28 mouse cellular contexts compared by ENCODE assay signal in genomic region chr11:97007093-97007794, GRCm38 (mm10). TPM values are rescaled to one million over a fixed set of nuclear protein-coding genes. Genes with fewer than 3 reads are reported as not detected.
DNase-seq lines count a peak whose midpoint lies in the region; ATAC-seq and TF ChIP-seq lines count a peak whose summit lies in the region.
"Had no signal": no experiment of that assay in that cellular context is flagged by ENCODE, and none has a peak within 500 bp of the region (broad histone marks: within the 10 kb centered on the region; RNA-seq: fewer than 3 reads in every experiment).

No protein-coding gene starts in this region.

- ATAC-seq in megakaryocyte-erythroid progenitor cell, adult 5-6 weeks (replicated peaks; ENCODE audit: low FRiP score, low TSS enrichment, poor library complexity, severe bottlenecking): peak; percentile 43; the same call in 1 of the 2 replicates
- ATAC-seq in forebrain, embryonic 11.5 days (replicated peaks; ENCODE audit: low FRiP score): no peak
- ATAC-seq: intestine, postnatal 0 days had no signal

- H3K9me3 ChIP-seq in forebrain, embryonic 11.5 days (ENCODE audit: control insufficient read depth, low read length): no peaks in the 10 kb centered on the region
- H3K9me3 ChIP-seq: forebrain, embryonic 10.5 days; limb, embryonic 13.5 days; liver, embryonic 13.5 days; midbrain, embryonic 10.5 days; neural tube, embryonic 12.5 days; stomach, embryonic 15.5 days had no signal

- no peaks in the 10 kb centered on the region for H3K79me3 ChIP-seq in C2C12 (ENCODE audit: low read depth)

- peak overlapping the region; percentile 42 for H3ac ChIP-seq in C2C12 (ENCODE audit: control insufficient read depth, insufficient read length, low read depth)

- WGBS in forebrain, embryonic 11.5 days: 79% methylated on average over 9 of the region's 9 CpGs

- no peak overlapping the region for H3K4me2 ChIP-seq in forebrain, embryonic 11.5 days (ENCODE audit: low read depth, low read length, severe bottlenecking)
- H3K4me2 ChIP-seq: hindbrain, embryonic 14.5 days; liver, embryonic 13.5 days; lung, embryonic 14.5 days; neural tube, embryonic 12.5 days; stomach, embryonic 15.5 days had no signal

- H3K4me1 ChIP-seq in forebrain, embryonic 11.5 days (replicated peaks; ENCODE audit: control insufficient read depth, insufficient read depth, low read length): 0 out of 2 replicates have a peak, but pooled peaks cover 2% of the 10 kb centered on the region
- H3K4me1 ChIP-seq: stomach, embryonic 15.5 days had no signal

- no peaks in the 10 kb centered on the region for H3K27me3 ChIP-seq in C2C12 (ENCODE audit: control insufficient read depth, insufficient read depth, insufficient read length)
- 0 out of 2 replicates have a peak, but pooled peaks cover 2% of the 10 kb centered on the region for H3K27me3 ChIP-seq in forebrain, embryonic 11.5 days (ENCODE audit: control insufficient read depth, insufficient read depth, low read length)

- no peak for TF ChIP-seq CTCF in C2C12 (IDR thresholded peaks at IDR 0.05; ENCODE audit: control insufficient read depth, insufficient read depth, insufficient read length)

- no peaks in the 10 kb centered on the region for H3K79me2 ChIP-seq in C2C12 (ENCODE audit: control insufficient read depth, insufficient read depth)

- H3K4me3 ChIP-seq in C2C12 (ENCODE audit: insufficient read depth, poor library complexity, severe bottlenecking): no peak overlapping the region
- no peak overlapping the region for H3K4me3 ChIP-seq in forebrain, embryonic 11.5 days (ENCODE audit: low read depth, low read length)
- H3K4me3 ChIP-seq: forebrain, embryonic 10.5 days; limb, embryonic 13.5 days; liver, embryonic 13.5 days; midbrain, embryonic 10.5 days; neural tube, embryonic 12.5 days; stomach, embryonic 15.5 days had no signal

- no peak overlapping the region for H3K9ac ChIP-seq in forebrain, embryonic 11.5 days (ENCODE audit: low read length)
- H3K9ac ChIP-seq: hindbrain, embryonic 14.5 days; limb, embryonic 13.5 days; liver, embryonic 13.5 days; lung, embryonic 14.5 days; neural tube, embryonic 12.5 days; stomach, embryonic 15.5 days had no signal

- no peaks in the 10 kb centered on the region for H3K36me3 ChIP-seq in C2C12 (ENCODE audit: control insufficient read depth, insufficient read depth)
- H3K36me3 ChIP-seq in forebrain, embryonic 11.5 days (ENCODE audit: control insufficient read depth, insufficient read depth, low read length): no peaks in the 10 kb centered on the region
- H3K36me3 ChIP-seq: forebrain, embryonic 10.5 days; limb, embryonic 13.5 days; liver, embryonic 13.5 days; midbrain, embryonic 10.5 days; neural tube, embryonic 12.5 days; stomach, embryonic 15.5 days had no signal

- peak; percentile 74 for DNase-seq in retina, adult 2 months (ENCODE audit: low read depth, low spot score)
- DNase-seq in retina, embryonic 14.5 days (ENCODE audit: low spot score): no peak
- peak; percentile 37 for DNase-seq in Muller cell, postnatal 12 days (ENCODE audit: inconsistent ontology term)
- DNase-seq in forebrain, embryonic 11.5 days (ENCODE audit: low spot score): no peak
- DNase-seq in cerebellum, postnatal 10 days: no peak
- no peak for DNase-seq in spleen, postnatal 4 days (ENCODE audit: low spot score in 2 of 2)
- DNase-seq: adrenal gland, adult 8-10 months; B cell, adult 2 months; cerebellum, postnatal 14 days; gastrocnemius, postnatal 14 days; heart, adult 18-20 months; heart, postnatal 36 days; liver, embryonic 13.5 days; lung, embryonic 14.5 days; lung, postnatal 4 days; right cerebral cortex, postnatal 14 days had no signal

- no peak overlapping the region for H3K27ac ChIP-seq in forebrain, embryonic 11.5 days (ENCODE audit: low read depth, low read length)
- H3K27ac ChIP-seq: forebrain, embryonic 10.5 days; hindbrain, embryonic 14.5 days; kidney, postnatal 0 days; limb, embryonic 13.5 days; liver, embryonic 13.5 days; midbrain, embryonic 10.5 days; neural tube, embryonic 12.5 days; stomach, embryonic 15.5 days had no signal

TF ChIP-seq in C2C12, 6 proteins besides CTCF, POLR2A, EP300 and RAD21:
- TF ChIP-seq USF1 (IDR thresholded peaks at IDR 0.05; ENCODE audit: low read depth) (no peak), CEBPB (IDR thresholded peaks at IDR 0.05; ENCODE audit: low read depth) (no peak), FOSL1 (IDR thresholded peaks at IDR 0.05; ENCODE audit: insufficient read depth, low read length, poor library complexity, severe bottlenecking) (peak; percentile 24), MAX (IDR thresholded peaks at IDR 0.05) (peak; percentile 93)

RNA-seq across cellular contexts. Expression of gene Sp6, which starts 6.0 kb away (rescaled TPM):
- polyA plus RNA-seq in C2C12 (2012; fragmentation: generic; extraction: Trizol): 5.5 TPM
- total RNA-seq in megakaryocyte-erythroid progenitor cell, adult 5-6 weeks (2014; fragmentation: Nextera tagmentation): 0.28 TPM in 1 of 2 replicates, not detected in the other
- 0.38 TPM in 1 of 2 replicates, not detected in the other for total RNA-seq in megakaryocyte-erythroid progenitor cell, adult 5-6 weeks (2017)
- 0.17 TPM in 1 of 2 replicates, not detected in the other for polyA plus RNA-seq in forebrain, embryonic 11.5 days (2014; fragmentation: Nextera tagmentation; extraction: Ambion mirVana)
- polyA plus RNA-seq: heart, embryonic 14.5 days had no signal

RNA-seq across cellular contexts. Expression of gene Scrn2, which starts 22.5 kb away (rescaled TPM):
- 21.1 TPM for polyA plus RNA-seq in C2C12 (2012; fragmentation: generic; extraction: Trizol)
- total RNA-seq in megakaryocyte-erythroid progenitor cell, adult 5-6 weeks (2014; fragmentation: Nextera tagmentation): 12.4 and 17.7 TPM in 2 replicates
- 26.1 and 32.6 TPM in 2 replicates for total RNA-seq in megakaryocyte-erythroid progenitor cell, adult 5-6 weeks (2017)
- 31.2 and 31.6 TPM in 2 replicates for polyA plus RNA-seq in forebrain, embryonic 11.5 days (2014; fragmentation: Nextera tagmentation; extraction: Ambion mirVana)

RNA-seq across cellular contexts. Expression of gene Sp2, which starts 24.5 kb away (rescaled TPM):
- 13.9 TPM for polyA plus RNA-seq in C2C12 (2012; fragmentation: generic; extraction: Trizol)
- total RNA-seq in megakaryocyte-erythroid progenitor cell, adult 5-6 weeks (2014; fragmentation: Nextera tagmentation): 15.5 and 16.1 TPM in 2 replicates
- 2.4 and 4.8 TPM in 2 replicates for total RNA-seq in megakaryocyte-erythroid progenitor cell, adult 5-6 weeks (2017)
- polyA plus RNA-seq in forebrain, embryonic 11.5 days (2014; fragmentation: Nextera tagmentation; extraction: Ambion mirVana): 30.9 and 31.0 TPM in 2 replicates

RNA-seq across cellular contexts. Expression of gene Lrrc46, which starts 34.0 kb away (rescaled TPM):
- polyA plus RNA-seq in C2C12 (2012; fragmentation: generic; extraction: Trizol): 1.0 TPM
- total RNA-seq in megakaryocyte-erythroid progenitor cell, adult 5-6 weeks (2014; fragmentation: Nextera tagmentation): 1.7 TPM in 1 of 2 replicates, not detected in the other
- total RNA-seq in megakaryocyte-erythroid progenitor cell, adult 5-6 weeks (2017): 0.11 TPM in 1 of 2 replicates, not detected in the other
- 3.8 and 4.2 TPM in 2 replicates for polyA plus RNA-seq in forebrain, embryonic 11.5 days (2014; fragmentation: Nextera tagmentation; extraction: Ambion mirVana)
- total RNA-seq: gastrocnemius, postnatal 14 days; heart, postnatal 36 days had no signal
- polyA plus RNA-seq: spleen, adult 2 months had no signal

RNA-seq across cellular contexts. Expression of gene Mrpl10, which starts 34.1 kb away (rescaled TPM):
- polyA plus RNA-seq in C2C12 (2012; fragmentation: generic; extraction: Trizol): 77.5 TPM
- total RNA-seq in megakaryocyte-erythroid progenitor cell, adult 5-6 weeks (2014; fragmentation: Nextera tagmentation): 38.6 and 49.6 TPM in 2 replicates
- 23.6 and 24.8 TPM in 2 replicates for total RNA-seq in megakaryocyte-erythroid progenitor cell, adult 5-6 weeks (2017)
- polyA plus RNA-seq in forebrain, embryonic 11.5 days (2014; fragmentation: Nextera tagmentation; extraction: Ambion mirVana): 76.4 and 76.6 TPM in 2 replicates

Comparison
In these comparisons a context has a peak if more than half of its experiments do, and no peak if none do; other contexts are left out.
1. DNase-seq: peak in retina, adult 2 months (single experiment) and Muller cell, postnatal 12 days (single experiment); none in retina, embryonic 14.5 days (single experiment), forebrain, embryonic 11.5 days (single experiment), cerebellum, postnatal 10 days (0 of 2) and spleen, postnatal 4 days (0 of 2).